Comparison of ENCODE assay signal across 8 mouse cellular contexts in the genomic region with DNA sequence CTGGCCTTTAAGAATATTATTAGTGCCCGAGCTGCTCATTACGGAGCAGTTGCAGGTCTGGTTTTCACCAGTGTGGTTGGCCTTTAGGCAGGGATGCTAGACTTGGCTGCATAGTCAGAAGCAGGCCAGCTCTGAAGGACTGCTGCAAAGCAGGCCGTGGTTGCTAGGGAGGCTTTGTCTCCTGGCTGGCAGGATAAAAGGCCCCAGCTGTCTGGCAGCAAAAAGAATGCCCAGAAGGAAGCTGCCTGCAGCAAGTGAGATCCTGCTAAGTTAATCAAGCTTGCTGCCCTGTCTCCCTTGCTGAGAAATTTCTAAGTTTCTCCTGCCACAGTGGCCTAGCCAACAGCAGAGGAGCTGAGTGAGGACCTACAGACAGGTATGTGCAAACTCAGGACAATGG.
DNase-seq lines count a peak whose midpoint lies in the region; ATAC-seq and TF ChIP-seq lines count a peak whose summit lies in the region.

No protein-coding gene starts in this region.

- no peak for TF ChIP-seq CTCF in stomach, postnatal 0 days (IDR thresholded peaks at IDR 0.05; ENCODE audit: low read depth)

- peak; percentile 92 for ATAC-seq in hindbrain, embryonic 14.5 days (ENCODE audit: low FRiP score)
- ATAC-seq in megakaryocyte progenitor cell, adult 5-6 weeks (replicated peaks; ENCODE audit: poor library complexity): no peak
- ATAC-seq in stomach, postnatal 0 days (ENCODE audit: low FRiP score, low TSS enrichment): no peak

- 5% methylated on average over 3 of the region's 3 CpGs for WGBS in hindbrain, embryonic 14.5 days
- WGBS in stomach, postnatal 0 days: 45% methylated on average over 3 of the region's 3 CpGs

- H3K36me3 ChIP-seq in hindbrain, embryonic 14.5 days (replicated peaks; ENCODE audit: control insufficient read depth, insufficient read depth): no peaks in the 10 kb centered on the region
- H3K36me3 ChIP-seq in stomach, postnatal 0 days (ENCODE audit: control insufficient read depth, insufficient read depth, low read length): no peaks in the 10 kb centered on the region

- peak; percentile 6 for DNase-seq in cerebellum, adult 11-12 months
- no peak for DNase-seq in cerebellum, adult 8-10 months
- peak; percentile 68 for DNase-seq in hindbrain, embryonic 14.5 days (ENCODE audit: low spot score)
- peak; percentile 57 for DNase-seq in mesoderm, embryonic 11.5 days (ENCODE audit: low read depth, low spot score)
- peak; percentile 26 to 29 for DNase-seq in right cerebral cortex, postnatal 36 days (ENCODE audit: low spot score in 2 of 2)
- no peak for DNase-seq in stomach, postnatal 0 days (ENCODE audit: low spot score)
- DNase-seq in gastrocnemius, adult 18-20 months (ENCODE audit: low spot score): no peak

- H3K9me3 ChIP-seq in hindbrain, embryonic 14.5 days (ENCODE audit: control insufficient read depth, low read length): no peaks in the 10 kb centered on the region
- no peaks in the 10 kb centered on the region for H3K9me3 ChIP-seq in stomach, postnatal 0 days (ENCODE audit: control insufficient read depth, low read length)

- H3K4me2 ChIP-seq in hindbrain, embryonic 14.5 days (replicated peaks): no peak overlapping the region
- H3K4me2 ChIP-seq in stomach, postnatal 0 days (replicated peaks; ENCODE audit: low read depth): no peak overlapping the region

- no peaks in the 10 kb centered on the region for H3K27me3 ChIP-seq in hindbrain, embryonic 14.5 days (ENCODE audit: control insufficient read depth, insufficient read depth, low read length)
- no peaks in the 10 kb centered on the region for H3K27me3 ChIP-seq in stomach, postnatal 0 days (ENCODE audit: control insufficient read depth, insufficient read depth, low read length)

- H3K4me1 ChIP-seq in hindbrain, embryonic 14.5 days (replicated peaks; ENCODE audit: control insufficient read depth, insufficient read depth, low read length): 0 out of 2 replicates have a peak, but pooled peaks cover 15% of the 10 kb centered on the region
- no peaks in the 10 kb centered on the region for H3K4me1 ChIP-seq in stomach, postnatal 0 days (replicated peaks; ENCODE audit: control insufficient read depth, insufficient read depth)

- H3K4me3 ChIP-seq in hindbrain, embryonic 14.5 days (replicated peaks; ENCODE audit: low read length): no peak overlapping the region
- no peak overlapping the region for H3K4me3 ChIP-seq in stomach, postnatal 0 days (ENCODE audit: low read depth, low read length)

- TF ChIP-seq EP300 in stomach, postnatal 0 days (optimal IDR thresholded peaks at IDR 0.05): no peak

- no peak overlapping the region for H3K9ac ChIP-seq in hindbrain, embryonic 14.5 days
- no peak overlapping the region for H3K9ac ChIP-seq in stomach, postnatal 0 days (ENCODE audit: low read length)

- H3K27ac ChIP-seq in hindbrain, embryonic 14.5 days: peak overlapping the region; percentile 58
- H3K27ac ChIP-seq in stomach, postnatal 0 days (replicated peaks): no peak overlapping the region

Comparison
In these comparisons a context has a peak if more than half of its experiments do, and no peak if none do; other contexts are left out.
1. DNase-seq: peak in cerebellum, adult 11-12 months (single experiment), hindbrain, embryonic 14.5 days (single experiment), mesoderm, embryonic 11.5 days (single experiment) and right cerebral cortex, postnatal 36 days (2 of 2); none in cerebellum, adult 8-10 months (single experiment), stomach, postnatal 0 days (single experiment) and gastrocnemius, adult 18-20 months (single experiment).